Mouse (Mus musculus): Measurements from ENCODE around the gene Psmc5. TPM values are rescaled to one million over a fixed set of nuclear protein-coding genes. Genes with fewer than 3 reads are reported as not detected.

The Psmc5 gene
- polyA plus RNA-seq, 1 experiment: 289 TPM

DNA sequence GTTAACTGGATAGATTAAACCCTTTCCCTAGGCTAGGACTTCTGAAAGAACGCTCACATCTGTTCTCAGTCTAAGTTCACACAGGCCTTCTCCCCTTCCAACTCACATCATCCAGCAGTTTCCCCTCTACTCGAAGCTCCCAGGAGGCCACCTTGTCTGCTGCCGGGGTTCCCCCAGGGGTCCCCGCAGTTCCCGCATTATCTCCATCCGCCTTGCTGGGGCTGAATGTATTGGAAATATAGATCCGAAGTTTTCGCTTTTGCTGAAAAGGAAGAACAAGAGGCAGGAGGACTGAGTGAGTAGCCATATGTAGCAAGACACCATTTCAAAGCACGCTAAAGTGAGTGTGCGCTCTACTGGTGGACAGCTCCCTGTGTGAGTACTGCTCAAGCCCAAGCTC is 10.5 kb downstream of the Psmc5 start:
- peaks cover 45% of the 10 kb centered on the region for H3K79me2 ChIP-seq (ENCODE audit: control insufficient read depth, insufficient read depth)
- peaks cover 26% of the 10 kb centered on the region for H3K79me3 ChIP-seq (ENCODE audit: low read depth)
- no peaks in the 10 kb centered on the region for H3K27me3 ChIP-seq (ENCODE audit: control insufficient read depth, insufficient read depth, insufficient read length)
- no peak for TF ChIP-seq CTCF (IDR thresholded peaks at IDR 0.05; ENCODE audit: control insufficient read depth, insufficient read depth, insufficient read length)
- TF ChIP-seq MYOG (IDR thresholded peaks at IDR 0.05; ENCODE audit: control insufficient read depth, extremely low read depth, insufficient read length): no peak
- TF ChIP-seq CEBPB (IDR thresholded peaks at IDR 0.05; ENCODE audit: low read depth): no peak
- no peak for TF ChIP-seq FOSL1 (IDR thresholded peaks at IDR 0.05; ENCODE audit: insufficient read depth, low read length, poor library complexity, severe bottlenecking)
- TF ChIP-seq MAX (IDR thresholded peaks at IDR 0.05): no peak
- no peak for TF ChIP-seq MYOD1 (IDR thresholded peaks at IDR 0.05; ENCODE audit: control insufficient read depth, insufficient read length, low read depth)
- no peak overlapping the region for H3K4me3 ChIP-seq (ENCODE audit: insufficient read depth, poor library complexity, severe bottlenecking)
- peaks cover 63% of the 10 kb centered on the region for H3K36me3 ChIP-seq (ENCODE audit: control insufficient read depth, insufficient read depth)
- no peak overlapping the region for H3ac ChIP-seq (ENCODE audit: control insufficient read depth, insufficient read length, low read depth)

DNA sequence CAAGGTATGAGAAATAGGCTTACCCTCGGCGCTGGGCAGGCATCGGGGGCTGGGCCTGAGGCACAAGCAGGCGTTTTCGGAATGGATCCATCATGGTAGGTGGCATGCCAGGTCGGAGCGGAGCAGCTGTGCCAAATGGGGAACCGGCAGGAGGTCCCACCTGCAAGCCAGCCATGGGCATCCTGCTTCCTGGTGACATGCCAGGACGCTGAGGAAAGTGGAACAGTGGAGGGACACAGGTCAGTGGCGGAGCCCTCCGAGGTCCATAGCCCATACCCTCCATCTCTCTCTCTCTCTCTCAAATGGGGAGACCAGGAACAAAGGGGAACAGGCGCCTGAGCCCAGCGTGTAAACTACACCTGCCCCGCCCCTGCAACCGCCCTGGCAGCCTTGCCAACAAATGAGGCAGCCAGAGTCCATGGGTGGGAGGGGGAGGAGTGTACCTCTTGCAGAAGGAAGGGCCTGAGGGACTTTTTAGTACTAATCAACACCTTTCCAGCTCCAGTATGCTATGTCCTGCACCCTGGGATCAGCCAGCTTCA is 11.4 kb downstream of the Psmc5 start:
- H3K79me2 ChIP-seq (ENCODE audit: control insufficient read depth, insufficient read depth): peaks cover 51% of the 10 kb centered on the region
- no peak overlapping the region for H3ac ChIP-seq (ENCODE audit: control insufficient read depth, insufficient read length, low read depth)
- no peak overlapping the region for H3K4me3 ChIP-seq (ENCODE audit: insufficient read depth, poor library complexity, severe bottlenecking)
- TF ChIP-seq MYOG (IDR thresholded peaks at IDR 0.05; ENCODE audit: control insufficient read depth, extremely low read depth, insufficient read length): no peak
- TF ChIP-seq MYOD1 (IDR thresholded peaks at IDR 0.05; ENCODE audit: control insufficient read depth, insufficient read length, low read depth): no peak
- TF ChIP-seq CEBPB (IDR thresholded peaks at IDR 0.05; ENCODE audit: low read depth): no peak
- H3K27me3 ChIP-seq (ENCODE audit: control insufficient read depth, insufficient read depth, insufficient read length): no peaks in the 10 kb centered on the region
- H3K79me3 ChIP-seq (ENCODE audit: low read depth): peaks cover 32% of the 10 kb centered on the region
- peaks cover 54% of the 10 kb centered on the region for H3K36me3 ChIP-seq (ENCODE audit: control insufficient read depth, insufficient read depth)

DNA sequence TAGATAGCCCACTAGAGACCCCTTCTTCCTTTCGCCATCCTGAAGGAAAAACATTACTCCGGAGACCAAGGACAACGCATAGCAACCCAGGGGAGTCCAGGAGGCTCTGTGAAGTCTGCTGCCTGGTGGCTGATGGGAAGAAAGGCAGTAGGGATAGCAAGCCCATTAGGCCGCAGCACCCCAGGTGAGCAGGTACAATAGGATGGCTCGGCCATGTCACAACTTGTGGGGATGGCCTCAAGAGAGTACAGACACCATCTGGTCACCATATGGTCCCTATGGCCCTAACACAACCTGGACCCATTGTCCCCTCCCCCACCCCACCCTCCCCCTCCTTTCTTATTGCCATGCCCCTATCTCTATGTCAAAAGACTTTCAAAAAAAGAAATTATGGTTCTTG is 11.9 kb downstream of the Psmc5 start:
- TF ChIP-seq MYOG (IDR thresholded peaks at IDR 0.05; ENCODE audit: control insufficient read depth, extremely low read depth, insufficient read length) (no peak), USF1 (IDR thresholded peaks at IDR 0.05; ENCODE audit: low read depth) (no peak), CTCF (IDR thresholded peaks at IDR 0.05; ENCODE audit: control insufficient read depth, insufficient read depth, insufficient read length) (no peak), MAX (IDR thresholded peaks at IDR 0.05) (no peak), FOSL1 (IDR thresholded peaks at IDR 0.05; ENCODE audit: insufficient read depth, low read length, poor library complexity, severe bottlenecking) (no peak), MYOD1 (IDR thresholded peaks at IDR 0.05; ENCODE audit: control insufficient read depth, insufficient read length, low read depth) (no peak), CEBPB (IDR thresholded peaks at IDR 0.05; ENCODE audit: low read depth) (no peak)
- no peak overlapping the region for H3ac ChIP-seq (ENCODE audit: control insufficient read depth, insufficient read length, low read depth)
- H3K79me2 ChIP-seq (ENCODE audit: control insufficient read depth, insufficient read depth): peaks cover 53% of the 10 kb centered on the region
- H3K4me3 ChIP-seq (ENCODE audit: insufficient read depth, poor library complexity, severe bottlenecking): no peak overlapping the region
- H3K79me3 ChIP-seq (ENCODE audit: low read depth): peaks cover 32% of the 10 kb centered on the region
- no peaks in the 10 kb centered on the region for H3K27me3 ChIP-seq (ENCODE audit: control insufficient read depth, insufficient read depth, insufficient read length)
- H3K36me3 ChIP-seq (ENCODE audit: control insufficient read depth, insufficient read depth): peaks cover 49% of the 10 kb centered on the region

- Histone ChIP-seq H3K36me3 (ENCODE audit: control insufficient read depth, insufficient read depth) (peaks cover 43% of the 10 kb centered on the region), H3K4me3 (ENCODE audit: insufficient read depth, poor library complexity, severe bottlenecking) (no peak overlapping the region), H3K27me3 (ENCODE audit: control insufficient read depth, insufficient read depth, insufficient read length) (no peaks in the 10 kb centered on the region)
Measured at GRCm38 (mm10) chr11:106268326-106269059, 12.5 kb downstream of the Psmc5 start.

DNA sequence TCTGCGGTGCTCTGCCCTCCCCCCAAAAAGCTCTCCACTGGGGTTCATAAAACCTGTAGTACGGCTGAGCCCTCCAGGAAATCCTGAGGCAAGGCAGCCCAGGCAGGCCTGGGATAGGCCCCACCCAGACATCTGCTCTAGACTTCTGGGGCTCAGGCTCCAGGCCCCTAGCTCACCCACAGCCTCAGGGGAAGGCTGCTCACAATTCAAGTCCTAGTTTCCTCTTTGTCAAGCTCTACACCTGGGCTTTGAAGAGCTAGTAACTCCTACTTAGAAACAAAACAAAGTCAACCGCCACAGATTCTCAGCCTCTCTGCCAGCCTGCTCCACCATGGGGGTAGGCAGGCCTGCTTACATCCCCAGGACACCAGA is 13.1 kb downstream of the Psmc5 start:
- Histone ChIP-seq H3K4me3 (ENCODE audit: insufficient read depth, poor library complexity, severe bottlenecking) (no peak overlapping the region), H3K27me3 (ENCODE audit: control insufficient read depth, insufficient read depth, insufficient read length) (no peaks in the 10 kb centered on the region), H3K79me2 (ENCODE audit: control insufficient read depth, insufficient read depth) (peaks cover 53% of the 10 kb centered on the region), H3K36me3 (ENCODE audit: control insufficient read depth, insufficient read depth) (peaks cover 37% of the 10 kb centered on the region), H3ac (ENCODE audit: control insufficient read depth, insufficient read length, low read depth) (no peak overlapping the region), H3K79me3 (ENCODE audit: low read depth) (peaks cover 32% of the 10 kb centered on the region)
- TF ChIP-seq MAX (IDR thresholded peaks at IDR 0.05) (no peak), CTCF (IDR thresholded peaks at IDR 0.05; ENCODE audit: control insufficient read depth, insufficient read depth, insufficient read length) (no peak), USF1 (IDR thresholded peaks at IDR 0.05; ENCODE audit: low read depth) (no peak), CEBPB (IDR thresholded peaks at IDR 0.05; ENCODE audit: low read depth) (no peak), MYOG (IDR thresholded peaks at IDR 0.05; ENCODE audit: control insufficient read depth, extremely low read depth, insufficient read length) (no peak), FOSL1 (IDR thresholded peaks at IDR 0.05; ENCODE audit: insufficient read depth, low read length, poor library complexity, severe bottlenecking) (no peak), MYOD1 (IDR thresholded peaks at IDR 0.05; ENCODE audit: control insufficient read depth, insufficient read length, low read depth) (no peak)

More at GRCm38 (mm10) chr11:106268326-106269059, 12.5 kb downstream of the Psmc5 start:
- peaks cover 32% of the 10 kb centered on the region for H3K79me3 ChIP-seq (ENCODE audit: low read depth)
- peaks cover 53% of the 10 kb centered on the region for H3K79me2 ChIP-seq (ENCODE audit: control insufficient read depth, insufficient read depth)
- TF ChIP-seq MYOG (IDR thresholded peaks at IDR 0.05; ENCODE audit: control insufficient read depth, extremely low read depth, insufficient read length) (no peak), FOSL1 (IDR thresholded peaks at IDR 0.05; ENCODE audit: insufficient read depth, low read length, poor library complexity, severe bottlenecking) (no peak), MAX (IDR thresholded peaks at IDR 0.05) (no peak), MYOD1 (IDR thresholded peaks at IDR 0.05; ENCODE audit: control insufficient read depth, insufficient read length, low read depth) (no peak), CEBPB (IDR thresholded peaks at IDR 0.05; ENCODE audit: low read depth) (no peak)
- H3ac ChIP-seq (ENCODE audit: control insufficient read depth, insufficient read length, low read depth): no peak overlapping the region

Data from C2C12 (cell line).